Mouse (Mus musculus) lung, embryonic 14.5 days (tissue): ENCODE data around the gene Trappc3l. TPM values are rescaled to one million over a fixed set of nuclear protein-coding genes. Genes with fewer than 3 reads are reported as not detected.
"Not testable (repeated sequence)": the region's sequence is repeated elsewhere in the genome, so short reads cannot be mapped to it uniquely, and the experiment has no call there.

Source experiments
- ATAC-seq: fragments of 200-750 bp; cut with Nextera tagmentation; 2 replicates; pipeline ENCODE4 v1.8.0; 2017; ENCODE audit warnings: mild to moderate bottlenecking, moderate TSS enrichment, moderate library complexity; ENCODE audit not compliant: insufficient read depth
- DNase-seq: peaks from one replicate; pipeline ENCODE4 v3.0.0-alpha.2; 2015
- H3K27ac ChIP-seq: fragments of 300-500 bp; sonication (generic); 2 replicates; pipeline ENCODE4 v1.5.1; 2014; ENCODE audit warnings: low read depth, mild to moderate bottlenecking, moderate library complexity
- H3K27me3 ChIP-seq: fragments of 300-500 bp; sonication (generic); 2 replicates; pipeline ENCODE4 v1.6.1; 2014; ENCODE audit warnings: low read length, control low read depth; ENCODE audit not compliant: insufficient read depth
- H3K36me3 ChIP-seq: fragments of 300-500 bp; sonication (generic); 2 replicates; pipeline ENCODE4 v1.6.1; 2014; ENCODE audit warnings: control low read depth; ENCODE audit not compliant: insufficient read depth
- H3K4me1 ChIP-seq: fragments of 300-500 bp; sonication (generic); 2 replicates; pipeline ENCODE4 v1.6.1; 2014; ENCODE audit warnings: antibody characterized with exemption, control low read depth; ENCODE audit not compliant: insufficient read depth
- H3K4me2 ChIP-seq: fragments of 300-500 bp; sonication (generic); 2 replicates; pipeline ENCODE4 v1.6.1; 2014; ENCODE audit warnings: mild to moderate bottlenecking
- H3K4me3 ChIP-seq: fragments of 300-500 bp; sonication (generic); 2 replicates; pipeline ENCODE4 v1.5.1; 2014; ENCODE audit warnings: low read depth, low read length
- H3K9ac ChIP-seq: fragments of 300-500 bp; sonication (generic); 2 replicates; pipeline ENCODE4 v1.6.1; 2014
- H3K9me3 ChIP-seq: fragments of 300-500 bp; sonication (generic); 2 replicates; pipeline ENCODE4 v1.6.1; 2016; ENCODE audit warnings: low read depth, low read length, control low read depth
- CTCF ChIP-seq: IDR thresholded peaks from 2 replicates; pipeline ENCODE4 v1.5.1; 2016; ENCODE audit warnings: antibody characterized with exemption, low read depth
- WGBS: fragments of 180-500 bp; shearing (Covaris S2); extraction: QIAGEN DNeasy Blood & Tissue Kit; methylation state at CpG from one replicate; pipeline ENCODE4 v1.1.7; 2014; 5-methylcytosine and 5-hydroxymethylcytosine counted together
- polyA plus RNA-seq: library from polyadenylated mRNA; unstranded; fragments of >200 nt; fragmentation: Nextera tagmentation; extraction: Ambion mirVana; gene quantifications from 2 replicates; pipeline ENCODE4 v1.2.1, GENCODE M21; 2014

Trappc3l gene
- polyA plus RNA-seq = not detected in 2 replicates

DNA sequence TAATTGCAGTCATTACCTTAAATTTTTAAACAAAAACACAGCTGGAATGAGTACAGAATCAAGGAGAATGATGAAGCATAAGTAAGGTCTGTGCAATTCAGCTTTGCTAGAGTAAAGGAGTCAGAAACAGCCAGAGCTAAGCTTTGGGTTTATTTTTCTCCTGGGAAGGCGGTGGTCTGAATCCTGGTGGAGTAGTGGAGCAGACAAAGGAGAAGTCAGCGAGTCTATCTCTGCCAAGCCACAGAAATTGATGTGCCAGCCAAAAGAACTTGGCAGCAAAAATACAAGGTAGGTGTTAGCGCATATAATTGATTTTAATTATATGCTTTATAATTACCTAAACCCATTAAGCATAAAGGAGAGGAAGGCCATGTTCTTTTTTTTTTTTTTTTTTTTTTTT lies at the start of gene Trappc3l:
Gene Trappc3l, plus strand, starts transcription at position 197 of the 400 bp plus-strand sequence.
- Histone ChIP-seq H3K27me3 (no peaks in the 10 kb centered on the region), H3K4me1 (no peaks in the 10 kb centered on the region), H3K4me2 (no peak within 1 kb of the TSS), H3K27ac (no peak within 1 kb of the TSS), H3K36me3 (no peaks in the 10 kb centered on the region), H3K9ac (no peak within 1 kb of the TSS), H3K4me3 (no peak within 1 kb of the TSS), H3K9me3 (no peaks in the 10 kb centered on the region)
- ATAC-seq (no peak), DNase-seq (no peak)
- TF ChIP-seq CTCF = no peak
- WGBS = 79% methylated on average over 3 of the region's 3 CpGs

DNA sequence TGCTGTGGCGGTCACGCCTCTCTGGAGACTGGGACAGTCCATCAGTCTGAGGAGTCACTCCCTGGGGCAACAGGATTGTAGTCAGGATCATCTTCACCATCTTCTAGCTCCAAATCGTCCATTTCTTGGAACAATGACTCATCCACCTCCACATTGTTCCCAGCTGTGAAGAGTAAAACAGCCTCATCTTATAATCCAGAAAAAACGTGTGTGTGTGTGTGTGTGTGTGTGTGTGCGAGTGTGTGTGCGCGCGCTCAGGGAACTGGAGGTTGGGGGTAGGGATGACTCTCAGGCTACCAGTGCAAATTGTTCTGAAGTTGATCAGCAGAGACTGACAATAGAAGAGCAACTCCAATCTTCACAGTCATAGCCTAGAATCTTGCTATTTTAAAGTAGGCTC lies 40.7 kb upstream of the Trappc3l start:
- H3K4me2 ChIP-seq, H3K9me3 ChIP-seq, DNase-seq, H3K9ac ChIP-seq, H3K4me3 ChIP-seq, H3K27me3 ChIP-seq, ATAC-seq, H3K4me1 ChIP-seq, H3K27ac ChIP-seq: not testable (repeated sequence)
- H3K36me3 ChIP-seq = peaks cover 63% of the 10 kb centered on the region
- WGBS = 91% methylated on average over 6 of the region's 8 CpGs

DNA sequence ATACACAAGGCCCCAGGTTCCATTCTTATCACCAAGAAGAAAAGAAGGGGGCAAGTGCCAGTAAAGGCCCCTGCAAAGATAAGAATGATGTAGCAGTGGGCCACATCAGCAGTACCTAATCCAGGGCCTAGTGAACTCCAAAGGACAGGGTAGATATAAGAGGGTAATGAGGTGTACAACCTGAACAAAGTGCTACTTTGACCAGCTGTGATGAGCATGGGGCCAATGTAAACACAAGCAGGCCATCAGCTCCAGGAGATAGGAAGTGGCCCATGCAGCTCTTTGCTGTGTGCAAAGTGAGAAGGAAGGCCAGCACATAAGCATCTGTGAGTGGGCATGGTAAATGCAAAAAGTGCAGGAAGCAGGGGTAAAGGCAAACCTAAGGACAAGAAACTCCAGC lies 39.0 kb upstream of the Trappc3l start:
- Histone ChIP-seq H3K27me3 (no peaks in the 10 kb centered on the region), H3K4me3 (no peak overlapping the region), H3K4me1 (no peaks in the 10 kb centered on the region), H3K36me3 (peaks cover 69% of the 10 kb centered on the region), H3K9ac (no peak overlapping the region), H3K4me2 (no peak overlapping the region), H3K9me3 (no peaks in the 10 kb centered on the region), H3K27ac (no peak overlapping the region)
- DNase-seq (no peak), ATAC-seq (no peak)
- no peak for TF ChIP-seq CTCF

DNA sequence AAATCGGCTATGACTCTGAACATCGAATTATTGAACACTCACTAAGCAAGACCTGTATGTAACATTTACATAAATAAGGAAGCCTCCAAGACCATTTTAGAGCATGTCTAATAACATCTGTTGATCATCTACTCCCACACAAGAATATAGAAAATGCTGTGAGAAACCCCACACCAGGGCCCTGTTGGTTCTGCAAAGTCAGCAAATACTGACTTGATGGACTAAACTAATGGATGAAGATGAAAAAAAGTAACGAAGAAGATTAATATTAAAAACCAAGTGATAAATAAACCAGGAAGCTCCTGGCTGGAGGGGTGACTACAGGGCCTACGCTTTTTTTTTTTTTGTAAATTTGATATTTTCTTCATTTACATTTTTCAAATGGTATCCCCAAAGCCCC lies 24.8 kb upstream of the Trappc3l start:
- Histone ChIP-seq H3K27me3 (no peaks in the 10 kb centered on the region), H3K4me3 (no peak overlapping the region), H3K4me2 (no peak overlapping the region), H3K27ac (no peak overlapping the region), H3K9me3 (no peaks in the 10 kb centered on the region), H3K36me3 (0 out of 2 replicates have a peak, but pooled peaks cover 16% of the 10 kb centered on the region), H3K9ac (no peak overlapping the region), H3K4me1 (no peaks in the 10 kb centered on the region)
- DNase-seq (no peak), ATAC-seq (no peak)
- WGBS = 85% methylated on average over 4 of the region's 4 CpGs
- no peak for TF ChIP-seq CTCF

DNA sequence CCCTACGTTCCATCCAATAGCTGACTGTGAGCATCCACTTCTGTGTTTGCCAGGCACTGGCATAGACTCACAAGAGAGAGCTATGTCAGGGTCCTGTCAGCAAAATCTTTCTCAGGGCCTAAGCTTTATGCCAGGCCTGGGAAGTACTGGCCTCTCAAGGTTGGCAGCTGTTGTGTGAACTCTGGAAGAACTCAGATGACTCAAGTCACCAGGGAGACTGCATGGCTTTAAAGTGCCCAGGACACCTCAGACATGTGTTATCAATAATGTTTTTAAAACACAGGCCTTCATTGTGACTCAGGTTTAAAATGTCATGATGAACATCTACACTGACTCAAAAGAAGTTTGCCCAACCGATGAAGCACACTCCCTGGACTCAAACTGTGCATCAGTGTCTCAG lies 24.2 kb upstream of the Trappc3l start:
- Histone ChIP-seq H3K4me1 (peaks cover 5% of the 10 kb centered on the region; the same call in 1 of the 2 replicates), H3K4me3 (no peak overlapping the region), H3K9me3 (no peaks in the 10 kb centered on the region), H3K27ac (no peak overlapping the region), H3K27me3 (no peaks in the 10 kb centered on the region), H3K4me2 (no peak overlapping the region), H3K9ac (no peak overlapping the region), H3K36me3 (0 out of 2 replicates have a peak, but pooled peaks cover 12% of the 10 kb centered on the region)
- 87% methylated on average over 2 of the region's 2 CpGs for WGBS
- ATAC-seq (no peak), DNase-seq (no peak)
- no peak for TF ChIP-seq CTCF

DNA sequence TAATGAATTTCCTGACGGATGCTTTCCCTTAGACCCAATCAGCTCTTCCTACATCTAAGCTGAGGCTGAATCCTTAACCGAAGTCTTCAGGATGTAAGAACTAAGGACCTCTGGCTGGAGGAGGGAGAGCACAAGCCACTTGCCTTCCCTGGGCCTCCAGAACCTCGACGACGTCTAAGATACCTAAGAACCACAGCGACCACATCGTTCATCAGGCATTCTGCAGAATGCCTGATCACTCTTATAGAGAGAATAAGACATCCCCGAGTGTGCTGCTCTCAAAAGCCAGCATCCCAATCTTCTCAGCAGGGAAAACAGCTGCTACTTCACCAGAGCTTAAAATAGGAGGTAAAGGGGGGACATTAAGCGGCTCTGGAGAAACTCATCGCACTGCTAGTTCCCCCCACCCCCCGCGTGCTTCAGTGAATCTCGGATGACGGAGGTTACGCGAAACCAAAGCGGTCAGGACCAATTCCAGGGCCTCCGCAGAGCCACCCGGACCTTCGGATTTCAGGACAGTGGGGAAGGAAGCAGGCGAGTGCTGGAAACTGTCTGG lies 18.6 kb upstream of the Trappc3l start:
- Histone ChIP-seq H3K4me1 (peaks cover 8% of the 10 kb centered on the region; the same call in 1 of the 2 replicates), H3K36me3 (0 out of 2 replicates have a peak, but pooled peaks cover 6% of the 10 kb centered on the region), H3K4me2 (peak overlapping the region; percentile 73), H3K27ac (peak overlapping the region; percentile 95), H3K9me3 (no peaks in the 10 kb centered on the region), H3K9ac (peak overlapping the region; percentile 93), H3K4me3 (peak overlapping the region; percentile 86), H3K27me3 (no peaks in the 10 kb centered on the region)
- peak; percentile 43 for DNase-seq
- ATAC-seq = no peak
- WGBS = under 1% methylated on average over 21 of the region's 21 CpGs
- TF ChIP-seq CTCF = no peak

DNA sequence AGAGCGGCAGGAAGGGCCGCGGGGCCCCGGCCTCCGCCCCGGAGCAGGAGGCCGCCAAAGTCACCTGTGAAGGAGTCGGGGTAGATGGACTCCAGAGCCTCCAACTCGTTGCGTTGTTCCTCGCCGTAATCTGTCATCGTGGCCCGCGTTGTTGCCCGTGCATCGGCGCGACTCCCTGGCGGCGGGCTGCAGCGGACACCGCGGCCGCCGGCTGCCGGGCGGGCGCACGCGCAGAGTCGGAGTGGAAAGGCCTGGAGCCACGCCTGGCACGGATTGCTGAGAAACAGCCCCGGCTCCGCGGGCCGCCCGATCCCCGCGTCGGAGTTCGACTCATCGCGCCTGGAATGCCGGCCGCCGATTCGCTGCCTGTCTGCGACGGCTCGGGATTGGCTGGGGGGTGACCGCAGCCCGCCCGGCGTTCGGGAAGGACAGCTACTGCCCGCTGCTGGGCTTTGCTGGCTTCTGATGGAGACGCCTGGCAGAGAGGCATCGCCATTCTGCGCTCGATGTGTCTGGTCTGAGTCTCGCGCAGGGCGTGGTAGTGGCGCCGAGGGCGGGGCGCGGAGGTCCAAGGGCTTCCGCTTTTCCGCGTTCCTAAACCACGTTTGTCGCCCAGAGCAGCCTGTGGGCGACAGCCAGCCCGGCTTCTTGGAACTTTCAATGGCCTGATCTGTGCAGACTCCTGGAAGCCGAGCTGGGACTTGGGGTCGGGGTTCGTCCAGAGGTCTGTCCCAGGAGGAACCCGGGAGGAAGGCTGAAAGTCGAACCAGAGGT lies 17.9 kb upstream of the Trappc3l start, which contains the start of gene Rwdd1:
Gene Rwdd1, minus strand, starts transcription at position 323 of the 774 bp plus-strand sequence.
- peak within 1 kb of the TSS; percentile 93 for H3K9ac ChIP-seq
- H3K27me3 ChIP-seq = no peaks in the 10 kb centered on the region
- H3K27ac ChIP-seq = peak within 1 kb of the TSS; percentile 95
- peak within 1 kb of the TSS; percentile 73 for H3K4me2 ChIP-seq
- TF ChIP-seq CTCF = peak; percentile 39
- peak; percentile 98 for DNase-seq
- H3K36me3 ChIP-seq = 0 out of 2 replicates have a peak, but pooled peaks cover 3% of the 10 kb centered on the region
- under 1% methylated on average over 82 of the region's 82 CpGs for WGBS
- H3K4me1 ChIP-seq = peaks cover 8% of the 10 kb centered on the region; the same call in 1 of the 2 replicates
- ATAC-seq = peak; percentile 100
- H3K4me3 ChIP-seq = peak within 1 kb of the TSS; percentile 86
- no peaks in the 10 kb centered on the region for H3K9me3 ChIP-seq
